Mouse (Mus musculus): Measurements from ENCODE around the gene Xrcc3.
A peak's percentile ranks its signal among the peaks of the same experiment; 100 is the strongest.

GRCm38 (mm10) chr12:111795180-111795895 is 18.3 kb downstream of the Xrcc3 start:
- TF ChIP-seq CTCF (IDR thresholded peaks at IDR 0.05) (no peak), POLR2A (IDR thresholded peaks at IDR 0.05; ENCODE audit: insufficient read depth, low read depth, low read length) (no peak), EP300 (IDR thresholded peaks at IDR 0.05; ENCODE audit: insufficient read depth, low read depth, low read length) (peak; percentile 76; the same call in 1 of the 2 replicates)

All from heart, adult 2 months (tissue).